Mouse (Mus musculus): ENCODE data around the gene Gnai2.

DNA sequence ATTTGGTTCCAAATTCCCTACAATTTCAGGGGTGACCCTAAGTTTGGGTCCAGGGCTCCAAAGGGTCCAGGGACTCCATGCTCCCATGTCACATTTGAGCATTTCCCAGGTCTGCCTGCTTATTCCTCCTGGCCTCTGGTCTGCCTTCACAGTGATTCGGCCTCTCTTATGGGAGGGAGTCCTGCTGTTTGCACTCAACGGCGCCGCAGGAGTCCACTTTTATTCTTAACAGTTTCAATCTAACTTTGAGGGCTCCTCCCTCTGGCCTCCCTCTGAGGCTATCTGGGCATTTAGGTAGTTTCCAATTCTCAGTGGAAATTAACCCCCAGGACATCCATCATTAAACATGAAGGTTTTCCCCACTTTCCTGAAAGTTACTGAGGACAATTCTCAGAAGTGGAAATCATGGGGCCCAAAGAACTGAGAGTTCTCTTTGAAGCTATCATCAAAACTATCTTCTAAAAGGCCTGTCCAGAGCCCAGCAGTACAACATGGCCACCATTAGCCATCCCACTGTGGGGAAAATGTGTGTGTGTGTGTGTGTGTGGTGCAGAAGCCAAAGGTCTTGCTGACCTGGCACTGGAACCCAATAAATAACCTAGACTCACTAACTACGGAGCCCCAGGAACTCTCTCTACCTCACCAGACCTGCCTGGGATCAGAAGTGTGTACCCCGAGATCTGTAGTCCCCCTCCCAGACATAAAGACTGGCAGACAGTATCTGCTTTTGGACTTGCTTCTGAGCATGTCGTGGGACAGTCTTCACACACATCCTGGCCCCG lies 40.7 kb downstream of the Gnai2 start:
- TF ChIP-seq CTCF (IDR thresholded peaks at IDR 0.05; ENCODE audit: low read depth) (no peak), EP300 (IDR thresholded peaks at IDR 0.05; ENCODE audit: low read depth) (no peak)
